Mouse (Mus musculus): Measurements from ENCODE around the gene Flt3. TPM values are rescaled to one million over a fixed set of nuclear protein-coding genes. Genes with fewer than 3 reads are reported as not detected.

Flt3 gene
- total and polyA plus RNA-seq, 3 experiments = 0.76 to 3.3 (median 2.3) TPM

- no peak for TF ChIP-seq KAT2A (IDR thresholded peaks at IDR 0.05; ENCODE audit: insufficient replicate concordance, low read length)
- TF ChIP-seq E2F4 (IDR thresholded peaks at IDR 0.05; ENCODE audit: insufficient replicate concordance, low read depth, low read length) = no peak
- TF ChIP-seq NELFE (IDR thresholded peaks at IDR 0.05; ENCODE audit: low read depth, low read length) = peak; percentile 55; the same call in 1 of the 2 replicates
- 0 out of 2 replicates have a peak, but pooled peaks have one; percentile 24 for TF ChIP-seq NRF1 (IDR thresholded peaks at IDR 0.05; ENCODE audit: low read depth, low read length)
- peak; percentile 69; the same call in 1 of the 2 replicates for TF ChIP-seq MYC (IDR thresholded peaks at IDR 0.05; ENCODE audit: low read depth, low read length)
- 0 out of 2 replicates have a peak, but pooled peaks have one; percentile 11 for TF ChIP-seq EP300 (IDR thresholded peaks at IDR 0.05; ENCODE audit: low read length)
- 0 out of 2 replicates have a peak, but pooled peaks have one; percentile 21 for TF ChIP-seq MAFK (IDR thresholded peaks at IDR 0.05; ENCODE audit: insufficient replicate concordance, low read length)
- no peak; the same call in 1 of the 2 replicates for TF ChIP-seq SIN3A (IDR thresholded peaks at IDR 0.05; ENCODE audit: low read length)
- TF ChIP-seq ELF1 (IDR thresholded peaks at IDR 0.05; ENCODE audit: low read depth, low read length) = peak; percentile 67
- TF ChIP-seq UBTF (IDR thresholded peaks at IDR 0.05; ENCODE audit: low read depth, low read length) = no peak
These were observed 18.3 kb upstream of the Flt3 start (continued) for GRCm38 (mm10) chr5:147418394-147419121.

GRCm38 (mm10) chr5:147417986-147418385, 17.7 kb upstream of the Flt3 start:
- H3K4me3 ChIP-seq (replicated peaks in 1 of 3; ENCODE audit: low read depth in 2 of 3, low read length in 2 of 3, poor library complexity in 1 of 3) = no peak overlapping the region
- H3K36me3 ChIP-seq (replicated peaks in 1 of 2; ENCODE audit: control insufficient read depth in 1 of 2, insufficient read depth in 1 of 2, low read length in 1 of 2) = peaks cover 0 to 2% of the 10 kb centered on the region in 2 experiments
- peaks cover 0 to 5% of the 10 kb centered on the region in 2 experiments; a peak in 2 of 4 replicates for H3K4me1 ChIP-seq (ENCODE audit: control insufficient read depth in 1 of 2, insufficient read depth in 2 of 2)
- in situ Hi-C loops (cut with MboI; ENCODE audit: low pct_ligation_motif_present, low pct_unique_long_range_greater_than_20kb, low sequenced_read_pairs) (no loop called here), dilution Hi-C loops (cut with MboI; ENCODE audit: extremely low pct_ligation_motif_present, extremely low pct_unique_long_range_greater_than_20kb, low sequenced_read_pairs) (no loop called here)
- TF ChIP-seq JUN (IDR thresholded peaks at IDR 0.05; ENCODE audit: insufficient read depth, low read depth, low read length) = no peak
- no peak for TF ChIP-seq NRF1 (IDR thresholded peaks at IDR 0.05; ENCODE audit: low read depth, low read length)
- TF ChIP-seq MXI1 (IDR thresholded peaks at IDR 0.05; ENCODE audit: low read depth, low read length) = no peak
- no peak for TF ChIP-seq HCFC1 (IDR thresholded peaks at IDR 0.05; ENCODE audit: low read depth, low read length)
- no peak for TF ChIP-seq MAFK (IDR thresholded peaks at IDR 0.05; ENCODE audit: insufficient replicate concordance, low read length)
- TF ChIP-seq RAD21 (IDR thresholded peaks at IDR 0.05; ENCODE audit: low read depth, low read length) = no peak
- no peak for TF ChIP-seq TCF12 (IDR thresholded peaks at IDR 0.05; ENCODE audit: low read depth, low read length)
- no peak for TF ChIP-seq PAX5 (IDR thresholded peaks at IDR 0.05; ENCODE audit: low read length)
- TF ChIP-seq ELF1 (IDR thresholded peaks at IDR 0.05; ENCODE audit: low read depth, low read length) = no peak
- no peak for TF ChIP-seq CTCF (conservative IDR thresholded peaks at IDR 0.05 in 1 of 2, IDR thresholded peaks at IDR 0.05 in 1 of 2; ENCODE audit: low read depth in 2 of 2, low read length in 2 of 2)
- H3K4me2 ChIP-seq (ENCODE audit: insufficient read depth, low read depth, poor library complexity, severe bottlenecking) = no peak overlapping the region
- DNase-seq (ENCODE audit: extremely low read depth) = no peak
- H3K9me3 ChIP-seq (replicated peaks; ENCODE audit: low read length) = no peaks in the 10 kb centered on the region
- H3K79me2 ChIP-seq (replicated peaks; ENCODE audit: control insufficient read depth, extremely low read depth, insufficient read depth, poor library complexity, severe bottlenecking) = no peaks in the 10 kb centered on the region
- H3K27ac ChIP-seq (ENCODE audit: insufficient read depth, low read depth) = no peak overlapping the region
- no peaks in the 10 kb centered on the region for H3K27me3 ChIP-seq (replicated peaks)
- H3K9ac ChIP-seq (ENCODE audit: insufficient read depth, low read depth) = no peak overlapping the region
